Comparison of ENCODE assay signal across 8 mouse cellular contexts in the genomic region with DNA sequence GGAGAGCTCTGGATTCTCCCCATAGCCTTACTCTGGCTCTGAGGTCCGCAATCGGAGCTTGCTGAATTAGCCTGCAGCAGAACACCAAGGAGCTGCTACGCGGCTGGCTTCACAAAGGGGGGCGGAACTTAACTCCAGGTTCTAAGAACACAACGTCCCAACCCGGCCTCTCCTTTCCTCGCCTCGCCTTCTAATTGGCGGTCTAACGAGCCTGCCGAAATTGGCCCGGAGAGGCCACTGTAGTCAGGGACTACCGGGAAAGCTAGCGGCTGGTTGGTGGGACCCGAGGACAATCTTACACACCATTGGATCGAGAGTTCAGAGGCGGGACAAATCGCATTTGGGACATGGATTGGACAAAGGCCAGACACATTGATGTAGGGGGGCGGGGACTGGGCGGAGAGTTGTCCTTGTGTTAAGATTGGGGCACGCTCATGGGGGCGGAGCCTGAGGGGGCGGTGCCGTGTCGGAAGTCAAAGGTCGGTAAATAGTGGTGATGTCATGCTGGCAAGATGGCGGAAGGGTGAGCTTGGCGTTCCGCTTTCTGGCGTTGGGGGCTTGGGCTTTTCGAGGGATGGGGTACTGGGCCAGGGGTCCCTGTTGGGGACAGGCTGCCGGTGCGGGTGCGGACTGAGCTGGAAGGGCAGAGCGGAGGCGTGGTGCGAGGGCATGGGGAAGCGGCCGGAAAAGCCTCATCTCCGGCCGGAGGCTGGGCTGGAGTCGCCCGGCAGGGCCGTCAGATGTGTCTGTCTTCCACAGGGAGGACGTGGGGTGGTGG. TPM values are rescaled to one million over a fixed set of nuclear protein-coding genes. Genes with fewer than 3 reads are reported as not detected.
DNase-seq lines count a peak whose midpoint lies in the region; ATAC-seq lines count a peak whose summit lies in the region.

Bsdc1 (plus strand) TSS at position 399 of the 778 bp plus-strand sequence.

- under 1% methylated on average over 43 of the region's 46 CpGs for WGBS in intestine, embryonic 14.5 days

- peak within 1 kb of the TSS; percentile 91 for H3K4me3 ChIP-seq in intestine, embryonic 14.5 days (ENCODE audit: low read depth, low read length)

- no peaks in the 10 kb centered on the region for H3K9me3 ChIP-seq in intestine, embryonic 14.5 days (ENCODE audit: control insufficient read depth, low read length)

- H3K9ac ChIP-seq in intestine, embryonic 14.5 days (ENCODE audit: low read length): peak within 1 kb of the TSS; percentile 79

- peaks cover 25% of the 10 kb centered on the region for H3K36me3 ChIP-seq in intestine, embryonic 14.5 days (ENCODE audit: control insufficient read depth, insufficient read depth, low read length)

- DNase-seq in adrenal gland, adult 18-20 months (ENCODE audit: low spot score in 2 of 2): peak; percentile 97 to 99
- DNase-seq in embryo, embryonic 11 days: peak; percentile 100
- DNase-seq in gastrocnemius, postnatal 25 days: peak; percentile 100
- DNase-seq in intestine, embryonic 14.5 days (ENCODE audit: low spot score): peak; percentile 100
- peak; percentile 99 to 100 for DNase-seq in left cerebral cortex, postnatal 14 days (ENCODE audit: low spot score in 2 of 2)
- peak; percentile 100 for DNase-seq in mesoderm, embryonic 11.5 days (ENCODE audit: low read depth, low spot score)
- peak; percentile 99 to 100 for DNase-seq in right cerebral cortex, postnatal 36 days (ENCODE audit: low spot score in 2 of 2)
- peak; percentile 100 for DNase-seq in yolk sac, embryonic 10.5 days (ENCODE audit: low spot score)

- H3K27me3 ChIP-seq in intestine, embryonic 14.5 days (replicated peaks; ENCODE audit: control insufficient read depth, insufficient read depth, low read length): no peaks in the 10 kb centered on the region

- ATAC-seq in intestine, embryonic 14.5 days (replicated peaks; ENCODE audit: low FRiP score, low TSS enrichment, low read depth): peak; percentile 98

- intact Hi-C loops in left cerebral cortex, postnatal 14 days (cut with DNase I): loop anchor here (5.0 kb wide), 1 partner anchor 124 kb away; the partner anchor contains the start of genes Rbbp4 and Zbtb8os

- peak within 1 kb of the TSS; percentile 89 for H3K27ac ChIP-seq in intestine, embryonic 14.5 days (ENCODE audit: low read depth)

- peaks cover 7% of the 10 kb centered on the region for H3K4me1 ChIP-seq in intestine, embryonic 14.5 days (replicated peaks; ENCODE audit: control insufficient read depth, insufficient read depth, low read length)

- peak within 1 kb of the TSS; percentile 86 for H3K4me2 ChIP-seq in intestine, embryonic 14.5 days (ENCODE audit: low read length)

RNA-seq across cellular contexts. Expression of gene Bsdc1, which starts in this region (rescaled TPM):
- total RNA-seq in adrenal gland, adult 18-20 months (2021): 10 to 100 TPM; 56.8 to 71.5 TPM
- 10 to 100 TPM; 25.6 to 26.9 TPM for total RNA-seq in gastrocnemius, postnatal 25 days (2021)
- polyA plus RNA-seq in intestine, embryonic 14.5 days (2014; fragmentation: Nextera tagmentation; extraction: Ambion mirVana): 21.8 and 24.6 TPM in 2 replicates
- 10 to 100 TPM; 48.2 to 52.0 TPM for total RNA-seq in left cerebral cortex, postnatal 14 days (2021)

Comparison
In these comparisons a context has a peak if more than half of its experiments do, and no peak if none do; other contexts are left out.
1. Peak in every context shown above with its lines: DNase-seq, ATAC-seq, H3K4me3 ChIP-seq and H3K27ac ChIP-seq.